Mouse (Mus musculus) inflammation-experienced regulatory T-cells, adult 6 months (primary cell): ENCODE measurements around the gene Pitpnm3. TPM values are rescaled to one million over a fixed set of nuclear protein-coding genes. Genes with fewer than 3 reads are reported as not detected.

Source experiments
- ATAC-seq: one replicate; pipeline ENCODE4 v1.8.0; 2017
- polyA plus RNA-seq, 3 experiments: library from polyadenylated mRNA; unstranded; fragments of 100-300 nt; shearing (Covaris generic); gene quantifications; one replicate each; pipeline ENCODE4 v1.2.1; 2017

Gene Pitpnm3
- polyA plus RNA-seq, 3 experiments from 2014 or later, result not detected

- no peak for ATAC-seq
Observed at GRCm38 (mm10) chr11:72014674-72015073, 120.9 kb downstream of the Pitpnm3 start.

- ATAC-seq, result no peak
Observed at GRCm38 (mm10) chr11:72011955-72012354, 123.6 kb downstream of the Pitpnm3 start.

- ATAC-seq, result peak; percentile 41
Observed at GRCm38 (mm10) chr11:72010940-72011722, 124.4 kb downstream of the Pitpnm3 start.

GRCm38 (mm10) chr11:72010367-72010766, 125.2 kb downstream of the Pitpnm3 start:
- ATAC-seq, result no peak

GRCm38 (mm10) chr11:72005547-72005946, 130.0 kb downstream of the Pitpnm3 start:
- ATAC-seq, result no peak

- no peak for ATAC-seq
Observed at GRCm38 (mm10) chr11:72003171-72003570, 132.4 kb downstream of the Pitpnm3 start.

- no peak for ATAC-seq
Observed at GRCm38 (mm10) chr11:72002138-72002853, 133.3 kb downstream of the Pitpnm3 start.

GRCm38 (mm10) chr11:72000194-72000593, 135.4 kb downstream of the Pitpnm3 start:
- ATAC-seq, result peak; percentile 68

Other genes with a start within 250 kb of the Pitpnm3 start
- gene Aipl1, start 98.3 kb downstream of the Pitpnm3 start, polyA plus RNA-seq, result under 1 TPM in 1 of 3 experiments, not detected in 2; 0.15 TPM
- 10 to 100 TPM in 1 of 3 experiments, 1 to 10 TPM in 2; 2.4 to 38.2 (median 2.6) TPM for gene Pimreg, start 93.7 kb downstream of the Pitpnm3 start, polyA plus RNA-seq
- not detected for gene Gm43951, start 71.1 kb upstream of the Pitpnm3 start, polyA plus RNA-seq
- 10 to 100 TPM; 16.7 to 27.9 (median 22.9) TPM for gene 4933427D14Rik, start 71.7 kb upstream of the Pitpnm3 start, polyA plus RNA-seq
- 100 to 1,000 TPM; 106 to 179 (median 111) TPM for gene Txndc17, start 71.8 kb upstream of the Pitpnm3 start, polyA plus RNA-seq
- gene Med31, start 79.8 kb upstream of the Pitpnm3 start, polyA plus RNA-seq, result 10 to 100 TPM; 18.1 to 26.9 (median 22.3) TPM
- gene Slc13a5, start 131.4 kb upstream of the Pitpnm3 start, polyA plus RNA-seq, result not detected
- 100 to 1,000 TPM in 1 of 3 experiments, 10 to 100 TPM in 2; 45.3 to 118 (median 50.4) TPM for gene Xaf1, start 165.9 kb upstream of the Pitpnm3 start, polyA plus RNA-seq
- not detected for gene Fbxo39, start 178.7 kb upstream of the Pitpnm3 start, polyA plus RNA-seq
- gene Tekt1, start 226.7 kb upstream of the Pitpnm3 start, polyA plus RNA-seq, result not detected